Mouse (Mus musculus): ENCODE data around the gene Foxk1. TPM values are rescaled to one million over a fixed set of nuclear protein-coding genes. Genes with fewer than 3 reads are reported as not detected.

Gene Foxk1
- polyA plus RNA-seq, 1 experiment, result 58.0 TPM

DNA sequence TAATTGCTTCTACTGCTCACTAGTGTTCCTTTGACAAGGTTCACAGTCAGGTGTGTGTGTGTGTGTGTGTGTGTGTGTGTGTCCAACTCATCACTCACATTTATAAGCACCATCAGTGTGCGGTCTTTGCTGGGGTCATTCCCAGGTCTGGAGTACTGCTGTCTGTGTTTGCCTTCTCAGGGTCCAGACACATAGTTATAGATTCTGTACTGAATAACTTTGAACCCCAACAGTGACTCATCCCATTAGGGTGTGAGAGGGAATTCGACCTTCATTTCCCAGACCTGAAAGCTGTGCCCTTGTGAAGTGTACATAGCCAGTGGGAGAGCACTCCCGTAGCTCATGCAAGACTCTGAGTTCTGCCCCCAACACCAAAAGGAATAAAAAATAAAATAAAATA is 2.4 kb downstream of the Foxk1 start:
- H3K36me3 ChIP-seq (ENCODE audit: control insufficient read depth, insufficient read depth, low read length), result peaks cover 5% of the 10 kb centered on the region
- WGBS, result 24% methylated on average over 3 of the region's 3 CpGs
- peak overlapping the region; percentile 64 for H3K27ac ChIP-seq (ENCODE audit: insufficient read depth, low read depth, low read length)
- TF ChIP-seq CTCF (IDR thresholded peaks at IDR 0.05; ENCODE audit: extremely low read depth, insufficient read length, insufficient replicate concordance, low read depth, low read length) (no peak), POLR2A (IDR thresholded peaks at IDR 0.05; ENCODE audit: low read depth, low read length) (no peak)
- no peaks in the 10 kb centered on the region for H3K27me3 ChIP-seq (ENCODE audit: control insufficient read depth, insufficient read depth, low read length)
- H3K4me3 ChIP-seq (ENCODE audit: low read depth, low read length), result no peak overlapping the region
- H3K4me1 ChIP-seq (ENCODE audit: control insufficient read depth, insufficient read depth, insufficient read length, low read length), result peaks cover 28% of the 10 kb centered on the region; the same call in 1 of the 2 replicates

DNA sequence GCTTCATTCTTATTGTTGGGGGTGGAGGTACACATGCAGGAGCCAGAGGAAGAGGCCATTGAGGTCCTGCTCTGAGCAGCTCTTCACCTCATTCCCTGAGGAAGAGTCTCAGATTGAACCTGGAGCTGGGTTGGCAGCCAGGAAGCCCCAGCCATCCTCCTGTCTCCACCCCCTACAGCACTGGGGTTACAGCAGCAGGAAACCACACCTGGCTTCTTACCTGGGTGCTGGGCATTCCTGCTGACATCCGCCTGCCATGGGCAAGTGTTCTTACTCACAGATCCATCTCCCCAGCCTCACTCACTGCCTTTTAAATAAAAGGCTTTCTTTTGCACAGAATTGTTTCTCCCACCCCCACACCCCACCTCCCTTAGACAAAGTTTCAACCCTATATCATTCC is 3.0 kb downstream of the Foxk1 start:
- 35% methylated on average over 1 of the region's 1 CpGs for WGBS
- H3K27me3 ChIP-seq (ENCODE audit: control insufficient read depth, insufficient read depth, low read length), result no peaks in the 10 kb centered on the region
- H3K27ac ChIP-seq (ENCODE audit: insufficient read depth, low read depth, low read length), result peak overlapping the region; percentile 24
- H3K4me1 ChIP-seq (ENCODE audit: control insufficient read depth, insufficient read depth, insufficient read length, low read length), result peaks cover 28% of the 10 kb centered on the region; the same call in 1 of the 2 replicates
- peaks cover 5% of the 10 kb centered on the region for H3K36me3 ChIP-seq (ENCODE audit: control insufficient read depth, insufficient read depth, low read length)
- H3K4me3 ChIP-seq (ENCODE audit: low read depth, low read length), result no peak overlapping the region
- TF ChIP-seq POLR2A (IDR thresholded peaks at IDR 0.05; ENCODE audit: low read depth, low read length), result no peak
- TF ChIP-seq CTCF (IDR thresholded peaks at IDR 0.05; ENCODE audit: extremely low read depth, insufficient read length, insufficient replicate concordance, low read depth, low read length), result no peak

DNA sequence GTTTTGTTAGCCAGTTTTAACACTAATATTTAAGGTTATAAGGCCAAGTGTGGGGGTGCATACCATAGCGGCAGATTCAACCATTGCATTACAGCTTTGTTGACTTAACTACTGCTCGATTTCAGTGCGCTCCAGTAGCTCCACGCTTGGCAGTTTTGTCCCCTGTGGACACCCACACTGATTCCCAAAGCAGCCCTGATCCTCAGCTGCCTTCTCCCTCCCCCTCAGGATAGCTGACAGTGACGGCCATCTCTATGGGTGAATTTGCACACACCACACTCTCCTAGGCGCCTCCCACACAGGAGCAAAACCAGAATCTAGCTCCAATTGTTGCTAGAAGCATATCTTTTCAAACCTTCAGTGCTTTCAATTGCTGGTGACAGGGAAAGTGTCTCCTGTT is 4.1 kb downstream of the Foxk1 start:
- 59% methylated on average over 6 of the region's 6 CpGs for WGBS
- H3K27me3 ChIP-seq (ENCODE audit: control insufficient read depth, insufficient read depth, low read length), result no peaks in the 10 kb centered on the region
- peaks cover 28% of the 10 kb centered on the region; the same call in 1 of the 2 replicates for H3K4me1 ChIP-seq (ENCODE audit: control insufficient read depth, insufficient read depth, insufficient read length, low read length)
- H3K4me3 ChIP-seq (ENCODE audit: low read depth, low read length), result no peak overlapping the region
- no peak for TF ChIP-seq POLR2A (IDR thresholded peaks at IDR 0.05; ENCODE audit: low read depth, low read length)
- no peak for TF ChIP-seq CTCF (IDR thresholded peaks at IDR 0.05; ENCODE audit: extremely low read depth, insufficient read length, insufficient replicate concordance, low read depth, low read length)
- H3K27ac ChIP-seq (ENCODE audit: insufficient read depth, low read depth, low read length), result no peak overlapping the region
- H3K36me3 ChIP-seq (ENCODE audit: control insufficient read depth, insufficient read depth, low read length), result peaks cover 5% of the 10 kb centered on the region

DNA sequence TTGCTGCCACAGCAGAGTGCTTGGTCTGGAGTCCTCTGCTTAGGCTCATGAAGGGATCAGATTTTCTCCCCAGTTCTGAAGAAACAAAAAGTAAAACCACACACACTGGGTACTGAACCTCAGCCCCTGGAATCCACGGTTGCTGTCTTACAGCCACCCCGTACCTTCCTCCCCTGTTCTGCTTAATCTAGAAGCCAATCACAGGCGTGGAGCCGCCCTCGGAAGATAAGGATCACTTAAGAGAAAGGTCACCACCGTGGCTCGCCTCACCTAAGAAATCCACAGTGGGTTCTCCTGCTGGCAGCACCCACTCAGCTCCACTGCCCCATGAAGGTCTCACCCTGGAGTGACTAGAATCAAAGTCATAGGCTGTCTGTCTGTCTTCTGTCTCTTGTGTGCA is 5.1 kb downstream of the Foxk1 start:
- Histone ChIP-seq H3K4me3 (ENCODE audit: low read depth, low read length) (no peak overlapping the region), H3K4me1 (ENCODE audit: control insufficient read depth, insufficient read depth, insufficient read length, low read length) (peaks cover 25% of the 10 kb centered on the region; the same call in 1 of the 2 replicates), H3K36me3 (ENCODE audit: control insufficient read depth, insufficient read depth, low read length) (peaks cover 5% of the 10 kb centered on the region), H3K27me3 (ENCODE audit: control insufficient read depth, insufficient read depth, low read length) (no peaks in the 10 kb centered on the region), H3K27ac (ENCODE audit: insufficient read depth, low read depth, low read length) (no peak overlapping the region)
- TF ChIP-seq POLR2A (IDR thresholded peaks at IDR 0.05; ENCODE audit: low read depth, low read length) (no peak), CTCF (IDR thresholded peaks at IDR 0.05; ENCODE audit: extremely low read depth, insufficient read length, insufficient replicate concordance, low read depth, low read length) (no peak)
- 38% methylated on average over 7 of the region's 7 CpGs for WGBS

DNA sequence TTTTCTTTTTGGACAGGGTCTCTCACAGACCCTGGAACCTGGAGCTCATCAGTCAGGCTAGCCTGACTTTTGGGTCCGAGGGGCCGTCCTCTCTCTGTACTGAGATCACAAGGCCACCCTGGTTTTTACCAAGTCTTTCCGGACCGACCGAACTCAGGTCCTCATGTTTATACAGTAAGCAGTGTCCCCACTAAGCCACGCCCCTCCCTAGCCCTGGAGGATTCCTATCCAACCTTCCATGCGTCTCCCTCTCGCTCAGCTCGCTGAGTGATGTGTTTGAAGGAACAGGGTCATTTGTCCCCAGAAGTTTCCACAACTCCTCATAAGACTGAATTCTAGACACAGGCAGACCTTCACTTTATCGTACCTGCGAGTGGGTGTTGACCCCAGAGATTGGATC is 5.6 kb downstream of the Foxk1 start:
- Histone ChIP-seq H3K27me3 (ENCODE audit: control insufficient read depth, insufficient read depth, low read length) (no peaks in the 10 kb centered on the region), H3K4me1 (ENCODE audit: control insufficient read depth, insufficient read depth, insufficient read length, low read length) (peaks cover 25% of the 10 kb centered on the region; the same call in 1 of the 2 replicates), H3K27ac (ENCODE audit: insufficient read depth, low read depth, low read length) (no peak overlapping the region), H3K4me3 (ENCODE audit: low read depth, low read length) (no peak overlapping the region), H3K36me3 (ENCODE audit: control insufficient read depth, insufficient read depth, low read length) (peaks cover 5% of the 10 kb centered on the region)
- 70% methylated on average over 11 of the region's 11 CpGs for WGBS
- TF ChIP-seq POLR2A (IDR thresholded peaks at IDR 0.05; ENCODE audit: low read depth, low read length) (no peak), CTCF (IDR thresholded peaks at IDR 0.05; ENCODE audit: extremely low read depth, insufficient read length, insufficient replicate concordance, low read depth, low read length) (no peak)

DNA sequence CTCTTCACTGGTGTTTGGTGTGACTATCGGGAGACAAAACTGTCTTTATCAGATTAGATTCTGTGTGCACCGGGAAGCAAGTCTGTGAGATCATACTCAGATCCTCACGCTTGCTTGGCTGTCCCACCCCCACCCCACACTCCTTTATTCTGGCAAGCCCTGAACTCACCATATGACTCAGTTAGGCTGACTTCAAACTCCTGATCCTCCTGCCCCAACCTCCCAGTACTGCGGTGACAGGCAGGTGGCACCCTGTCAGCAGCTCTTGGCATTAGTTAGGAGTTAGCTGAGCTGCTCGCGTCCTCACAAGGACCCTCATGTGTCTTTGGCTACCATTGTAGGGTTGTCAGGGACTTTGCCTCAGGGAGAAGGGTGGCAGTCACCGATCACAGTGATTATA is 6.1 kb downstream of the Foxk1 start:
- Histone ChIP-seq H3K4me1 (ENCODE audit: control insufficient read depth, insufficient read depth, insufficient read length, low read length) (peaks cover 27% of the 10 kb centered on the region; the same call in 1 of the 2 replicates), H3K27me3 (ENCODE audit: control insufficient read depth, insufficient read depth, low read length) (no peaks in the 10 kb centered on the region), H3K27ac (ENCODE audit: insufficient read depth, low read depth, low read length) (no peak overlapping the region), H3K4me3 (ENCODE audit: low read depth, low read length) (no peak overlapping the region), H3K36me3 (ENCODE audit: control insufficient read depth, insufficient read depth, low read length) (peaks cover 5% of the 10 kb centered on the region)
- TF ChIP-seq POLR2A (IDR thresholded peaks at IDR 0.05; ENCODE audit: low read depth, low read length) (no peak), CTCF (IDR thresholded peaks at IDR 0.05; ENCODE audit: extremely low read depth, insufficient read length, insufficient replicate concordance, low read depth, low read length) (no peak)
- 79% methylated on average over 7 of the region's 7 CpGs for WGBS

DNA sequence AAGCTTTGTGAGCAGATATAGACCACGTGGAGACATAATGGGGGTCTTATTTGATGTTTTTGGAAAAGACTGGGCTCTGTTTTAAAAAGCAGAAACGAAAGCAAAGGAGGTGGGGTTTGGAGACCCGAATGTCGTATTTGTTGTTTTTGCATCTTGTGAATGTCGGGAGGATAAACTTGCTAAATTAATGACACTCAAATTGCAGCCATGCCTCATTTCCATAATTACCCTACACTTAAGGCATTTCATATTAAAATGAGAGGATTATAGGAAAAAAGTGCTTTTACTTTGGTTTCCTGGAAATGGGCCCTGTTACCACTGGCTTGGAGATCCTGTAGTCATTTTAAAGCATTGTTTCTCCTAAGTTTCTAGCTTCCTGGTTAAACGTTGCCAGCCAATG is 7.9 kb downstream of the Foxk1 start:
- 67% methylated on average over 6 of the region's 6 CpGs for WGBS
- H3K27me3 ChIP-seq (ENCODE audit: control insufficient read depth, insufficient read depth, low read length), result no peaks in the 10 kb centered on the region

More for the DNA sequence above, 7.9 kb downstream of the Foxk1 start:
- Histone ChIP-seq H3K27ac (ENCODE audit: insufficient read depth, low read depth, low read length) (no peak overlapping the region), H3K4me1 (ENCODE audit: control insufficient read depth, insufficient read depth, insufficient read length, low read length) (peaks cover 20% of the 10 kb centered on the region), H3K4me3 (ENCODE audit: low read depth, low read length) (no peak overlapping the region), H3K36me3 (ENCODE audit: control insufficient read depth, insufficient read depth, low read length) (peaks cover 5% of the 10 kb centered on the region)
- TF ChIP-seq POLR2A (IDR thresholded peaks at IDR 0.05; ENCODE audit: low read depth, low read length) (no peak), CTCF (IDR thresholded peaks at IDR 0.05; ENCODE audit: extremely low read depth, insufficient read length, insufficient replicate concordance, low read depth, low read length) (no peak)

Data from small intestine, adult 2 months (tissue).